Mouse (Mus musculus): ENCODE results near the gene Nxph4.

The Nxph4 gene

DNA sequence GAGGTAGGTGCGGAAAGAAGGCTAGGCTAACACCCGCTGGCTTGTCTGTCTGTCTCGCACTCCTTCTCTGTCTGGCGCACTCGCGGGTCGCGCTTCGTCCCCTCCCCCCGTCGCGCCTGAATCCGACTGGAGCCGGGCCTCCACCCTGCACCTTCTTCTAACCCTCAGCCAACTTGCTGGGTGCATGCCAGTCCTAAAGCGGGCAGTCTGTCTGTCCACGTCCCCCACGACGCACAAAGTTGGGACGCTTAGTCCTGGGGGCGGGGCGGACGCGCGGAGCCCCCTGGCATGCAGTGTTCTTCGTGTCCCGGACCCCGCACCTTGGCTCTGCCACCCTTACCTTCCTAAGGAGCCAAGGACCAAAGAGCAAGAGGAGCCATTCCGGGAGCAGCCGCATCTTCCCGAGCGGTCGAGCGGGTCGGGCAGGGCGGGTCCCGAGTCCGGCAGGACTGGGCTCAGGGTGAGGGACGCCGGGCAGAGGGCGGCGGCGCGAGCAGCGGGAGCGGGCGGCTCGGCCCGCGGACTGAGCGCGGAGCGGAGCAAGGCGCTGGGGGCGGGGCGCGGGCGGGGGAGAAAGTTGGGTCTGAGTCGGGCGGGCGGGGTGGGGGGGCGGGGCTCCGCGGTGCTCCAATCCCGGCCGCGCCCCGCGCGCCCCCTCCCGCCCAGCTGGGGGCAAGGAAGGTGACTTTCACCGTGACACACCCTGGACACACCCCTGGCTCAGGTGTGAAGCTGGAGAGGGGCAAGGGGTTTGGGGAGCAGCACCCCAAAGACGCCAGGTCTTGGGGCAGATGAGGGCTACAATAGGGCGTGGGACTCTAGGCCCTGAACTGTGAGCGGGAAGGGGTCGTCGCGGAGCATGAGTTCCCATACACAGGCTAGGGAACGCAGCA is at the start of gene Nxph4:
Nxph4 (minus strand) TSS at position 524 of the 893 bp plus-strand sequence.
- peak; percentile 49 to 74 for DNase-seq

DNA sequence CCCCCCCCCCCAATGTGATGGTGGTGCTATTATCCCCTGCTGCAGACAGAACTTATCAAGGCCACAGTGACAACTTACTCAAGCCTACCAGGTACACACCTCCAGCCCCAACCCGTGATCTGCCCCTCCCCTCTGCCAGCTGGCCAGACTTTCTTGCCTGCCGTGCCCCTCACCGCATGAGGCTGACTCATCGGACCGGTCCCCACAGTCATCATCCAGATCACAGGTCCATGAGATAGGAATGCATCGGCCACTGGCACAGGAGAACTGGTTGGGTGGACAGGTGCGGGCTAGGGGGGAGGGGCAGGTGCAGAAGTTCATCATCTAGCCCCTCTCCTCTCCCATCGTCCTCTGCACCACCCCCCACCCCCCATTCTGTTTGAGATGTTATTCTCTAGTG is 49.3 kb upstream of the Nxph4 start:
- DNase-seq: peak in 1 of 2 experiments; percentile 61

DNA sequence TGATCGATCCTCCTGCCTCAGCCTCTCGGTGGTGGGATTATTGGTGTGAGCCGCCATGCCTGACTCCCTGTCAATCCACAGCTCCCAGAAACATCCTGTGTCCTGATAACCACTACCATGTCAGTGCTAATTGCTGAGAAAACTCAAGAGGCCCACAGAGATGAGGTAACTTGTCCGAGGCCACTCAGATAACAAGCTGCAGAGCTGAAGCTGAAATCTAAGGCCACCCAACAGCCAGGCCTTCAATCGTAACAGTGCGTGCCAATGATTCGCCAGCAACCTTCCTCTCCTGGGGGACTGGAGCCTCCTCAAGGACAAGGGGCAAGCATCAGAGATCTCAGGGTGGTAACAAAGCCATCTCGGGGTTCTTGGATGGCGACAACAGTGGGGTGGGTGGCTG is 46.9 kb upstream of the Nxph4 start:
- no peak for DNase-seq

DNA sequence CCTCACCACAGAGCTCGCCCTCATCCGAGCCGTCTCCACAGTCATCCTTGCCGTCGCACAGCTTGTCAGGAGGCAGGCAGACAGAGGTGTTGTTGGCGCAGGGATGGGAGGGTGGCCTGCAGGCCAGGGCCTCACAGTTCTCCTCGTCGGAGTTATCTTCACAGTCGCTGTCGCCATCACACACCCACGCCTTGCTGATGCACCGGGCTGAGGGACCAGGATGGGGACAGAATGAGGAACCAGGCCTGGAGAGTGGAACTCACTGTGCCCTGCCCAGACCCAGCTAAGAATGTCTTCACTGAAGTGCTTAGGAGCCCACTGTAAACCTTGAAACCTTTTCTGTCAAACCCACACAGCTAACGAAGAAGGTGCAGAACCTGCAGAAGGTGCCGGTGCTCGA is 43.6 kb upstream of the Nxph4 start:
- DNase-seq: no peak

DNA sequence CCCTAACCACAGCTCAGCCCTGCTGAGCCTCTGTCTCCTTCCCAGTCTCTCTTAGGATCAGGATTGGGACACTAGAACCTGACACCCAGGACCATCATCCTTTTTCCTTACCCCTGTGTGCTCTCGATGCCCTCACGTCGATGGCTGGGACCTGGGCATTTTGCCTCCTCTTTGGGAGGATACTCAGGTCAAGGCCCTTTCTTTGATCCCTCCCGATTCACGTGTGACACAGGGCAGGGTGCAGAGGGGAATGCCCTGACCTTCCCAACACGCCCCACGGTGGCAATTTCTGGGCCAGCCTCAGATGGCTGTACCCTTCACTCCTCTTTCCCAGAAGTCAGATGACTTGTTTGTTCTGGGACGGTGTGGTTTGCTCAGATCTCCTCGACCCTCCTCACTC is 42.8 kb upstream of the Nxph4 start:
- no peak for DNase-seq

DNA sequence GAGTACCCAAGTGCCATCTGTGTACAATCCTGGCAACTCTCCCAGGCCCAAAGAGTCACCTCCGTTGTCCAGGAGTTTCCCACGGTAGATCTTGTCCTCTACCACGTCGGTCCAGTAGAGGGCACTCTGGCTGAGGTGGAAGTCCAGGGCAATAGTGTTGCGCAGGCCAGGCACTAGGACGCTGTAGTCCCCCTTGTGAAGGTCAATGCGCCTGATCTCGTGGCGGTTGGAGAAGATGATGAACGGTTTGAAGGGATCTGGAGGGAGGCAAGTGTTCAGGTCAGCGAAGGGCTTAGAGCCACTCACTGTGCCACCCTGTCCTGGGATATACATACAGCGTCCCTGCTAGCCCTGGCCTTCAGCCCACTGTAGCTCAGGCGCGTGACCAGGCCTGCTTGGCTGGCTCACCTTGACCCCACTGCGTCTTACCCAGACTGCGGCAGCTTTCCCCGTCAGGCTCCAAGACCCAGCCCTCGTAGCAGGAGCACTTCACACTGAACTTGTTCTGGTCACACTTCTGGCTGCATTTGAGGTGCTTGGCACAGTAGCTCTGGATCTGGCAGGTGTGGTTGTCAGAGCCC is 42.1 kb upstream of the Nxph4 start:
- peak; percentile 81 to 89 for DNase-seq

DNA sequence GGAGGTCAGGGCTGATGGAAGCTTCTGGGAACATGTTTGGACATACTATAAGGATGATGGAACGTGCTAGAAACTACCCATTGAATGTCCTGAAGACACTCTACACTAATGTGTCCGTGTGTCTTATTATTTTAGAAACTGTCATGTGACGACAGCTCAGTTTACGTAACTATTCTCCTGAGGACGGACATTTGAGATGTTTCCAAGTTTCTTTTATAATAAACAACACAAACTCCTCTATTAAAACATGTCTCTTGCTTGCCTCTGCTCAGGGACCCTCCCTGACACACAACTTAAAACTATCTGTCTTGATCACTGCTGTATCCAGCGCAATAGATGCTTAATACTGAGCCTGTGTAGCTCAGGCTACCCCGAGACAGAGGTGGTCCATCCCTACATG is 41.4 kb upstream of the Nxph4 start:
- no peak for DNase-seq

DNA sequence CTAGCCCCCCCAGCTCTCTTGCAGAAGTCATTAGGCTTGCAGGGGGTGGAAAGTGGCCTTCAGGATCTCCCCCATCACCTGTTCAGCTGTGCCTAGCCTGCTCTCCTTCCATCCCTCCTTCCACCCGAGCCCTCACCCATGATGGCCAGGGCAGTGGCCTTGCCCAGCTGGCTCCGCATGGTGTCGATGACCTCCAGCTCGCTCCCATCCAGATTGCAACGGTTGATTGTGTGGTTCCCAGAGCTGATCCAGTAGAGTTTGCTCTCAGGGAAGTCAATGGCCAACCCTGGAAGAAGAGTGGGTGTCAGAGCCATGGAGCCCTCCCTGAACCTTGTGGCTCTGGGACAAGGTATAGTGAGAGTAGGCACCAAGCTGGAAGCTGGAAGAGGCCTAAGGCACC is 37.9 kb upstream of the Nxph4 start:
- DNase-seq: no peak

DNA sequence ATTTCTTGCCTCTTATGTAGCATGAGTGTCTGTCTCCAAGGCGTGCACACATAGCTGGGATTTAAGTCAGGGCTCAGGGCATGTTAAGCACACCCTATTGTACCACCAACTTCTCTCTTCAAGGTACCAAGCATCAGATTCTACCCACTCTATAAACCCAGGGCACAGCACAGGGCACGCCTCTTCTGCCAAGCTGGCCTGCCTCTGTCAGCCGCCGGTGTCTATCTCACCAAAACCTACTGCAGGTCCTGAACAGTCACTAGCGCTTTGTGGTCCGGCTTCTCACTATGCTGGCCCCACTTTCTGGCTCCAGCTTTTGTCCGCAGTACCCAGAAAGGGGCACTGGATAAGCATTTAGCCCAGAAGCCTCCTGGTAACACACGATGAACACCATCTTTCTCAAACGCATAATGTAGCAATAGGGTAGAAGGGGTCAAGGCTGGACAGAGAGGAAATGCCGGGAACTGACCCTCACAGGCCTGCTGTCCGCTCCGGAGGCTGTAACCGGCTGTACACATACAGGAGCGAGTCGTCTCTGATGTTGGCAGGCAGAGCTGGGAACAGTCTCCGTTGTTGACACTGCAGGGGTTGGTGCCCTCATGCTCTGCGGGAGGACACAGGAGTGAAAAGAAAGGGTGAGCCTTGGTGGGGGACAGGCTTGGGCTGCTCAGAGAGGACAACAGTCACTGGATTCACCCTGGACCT is 36.7 kb upstream of the Nxph4 start:
- no peak for DNase-seq

DNA sequence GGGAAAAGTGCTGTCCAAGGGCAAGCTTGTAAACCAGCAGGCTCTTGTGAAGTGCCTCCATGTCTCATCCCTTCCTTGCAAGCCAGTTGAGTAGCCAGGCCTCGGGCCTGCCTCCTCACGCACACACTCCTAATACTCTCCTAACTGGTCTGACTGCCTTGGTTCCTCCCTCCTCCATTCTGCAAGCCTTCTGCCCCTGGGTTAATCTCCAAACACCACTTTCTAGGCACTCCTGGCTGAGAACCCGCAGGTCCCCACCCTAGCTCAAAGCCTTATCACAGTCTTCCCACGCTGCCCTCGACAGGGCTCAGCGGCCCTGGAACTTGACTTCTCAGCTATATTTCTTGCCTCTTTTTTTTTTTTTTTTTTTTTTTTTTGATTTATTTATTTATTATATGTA is 36.0 kb upstream of the Nxph4 start:
- DNase-seq: no peak

DNA sequence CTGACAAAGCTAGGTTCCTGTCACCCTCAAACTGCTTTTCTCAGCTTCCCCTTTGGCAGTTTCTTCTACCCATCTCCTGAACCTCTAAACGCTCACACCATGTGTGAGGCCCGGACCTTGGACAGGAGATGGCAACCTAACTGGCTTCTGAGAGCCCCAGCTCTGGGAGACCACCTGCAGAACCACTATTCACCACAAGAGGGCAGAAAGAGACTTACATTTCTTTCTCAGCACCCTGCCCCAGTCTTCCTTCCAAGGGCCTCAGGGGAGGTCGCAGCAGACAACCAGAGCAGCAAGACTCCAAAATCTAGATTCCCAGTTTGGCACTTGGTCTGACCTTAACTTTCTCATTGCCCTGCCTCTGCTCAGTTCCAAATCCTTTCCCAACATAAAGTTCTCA is 35.1 kb upstream of the Nxph4 start:
- peak; percentile 75 to 83 for DNase-seq

DNA sequence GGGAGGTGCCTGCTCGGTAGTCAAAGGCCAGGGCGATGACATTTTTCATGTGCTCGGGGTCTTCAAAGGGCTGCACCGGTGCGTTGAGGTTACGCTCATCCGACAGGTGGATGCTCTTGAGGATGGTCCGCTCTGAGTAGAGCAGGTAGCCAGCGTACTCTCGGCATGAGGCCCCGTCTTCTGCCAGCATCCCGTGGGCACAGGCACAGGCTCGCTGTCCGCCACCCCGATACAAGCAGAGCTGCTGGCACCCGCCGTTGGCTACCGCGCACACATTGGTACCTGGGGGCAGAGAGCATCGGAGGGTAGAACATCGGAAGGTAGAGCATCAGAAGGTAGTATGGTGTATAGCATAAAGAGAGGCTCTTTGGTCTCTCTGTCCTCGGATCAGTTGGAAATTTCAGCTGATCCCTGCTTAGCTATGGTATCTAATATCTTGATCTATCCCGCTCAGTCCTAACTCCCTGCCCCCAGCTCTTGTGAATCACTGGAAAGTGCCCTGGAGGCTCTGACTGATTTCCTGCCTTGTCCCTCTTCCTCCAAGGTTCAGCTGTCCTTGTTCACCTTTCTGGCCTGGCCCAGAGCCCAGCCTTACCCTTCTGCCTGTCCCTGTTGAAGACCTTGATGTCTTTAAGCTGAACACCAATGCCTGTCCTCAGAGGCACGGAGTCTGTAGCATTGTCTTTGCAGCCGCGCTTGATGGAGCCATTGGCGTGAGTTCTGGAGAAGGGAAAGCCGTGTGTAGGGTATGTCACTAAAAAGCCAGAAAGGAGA is 32.4 kb upstream of the Nxph4 start:
- peak; percentile 61 to 67 for DNase-seq

DNA sequence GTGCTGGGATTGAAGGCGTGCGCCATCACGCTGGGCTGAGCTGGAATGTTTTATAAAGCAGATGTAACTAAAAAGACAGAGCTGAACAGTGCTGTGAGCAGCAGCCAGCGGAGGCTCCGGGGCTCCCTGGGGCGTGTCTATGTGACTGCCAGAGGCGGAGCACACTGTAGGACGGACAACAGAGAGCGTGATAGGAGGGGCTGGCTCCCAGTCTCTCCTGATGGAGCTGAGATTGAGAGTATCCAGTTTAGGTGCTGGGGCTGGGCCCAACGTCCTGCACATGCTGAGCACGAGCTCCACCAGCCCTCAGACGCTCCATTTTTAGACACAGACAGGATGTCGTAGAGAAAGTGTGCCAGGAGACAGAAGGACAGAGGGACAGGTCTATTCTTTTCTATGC is 29.9 kb upstream of the Nxph4 start:
- no peak for DNase-seq

DNA sequence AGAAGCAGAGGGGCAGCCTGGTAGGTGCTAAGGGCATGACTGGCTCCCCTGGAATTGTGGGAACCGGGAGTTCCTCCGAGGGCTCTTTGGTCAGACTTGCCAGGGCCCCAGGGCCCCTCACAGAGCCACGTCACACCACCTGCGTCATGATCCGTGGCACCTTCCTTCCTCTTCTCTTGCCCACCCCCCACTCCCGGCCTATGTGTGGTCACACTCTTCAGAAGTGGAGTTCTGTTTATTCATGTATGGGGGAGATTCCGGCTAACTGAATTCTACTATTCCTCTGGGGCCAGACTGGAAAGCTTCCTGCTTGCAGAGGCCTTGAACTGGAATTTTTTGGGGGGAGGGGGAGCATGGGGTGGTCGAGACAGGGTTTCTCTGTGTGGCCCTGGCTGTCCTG is 29.5 kb upstream of the Nxph4 start:
- DNase-seq: no peak

DNA sequence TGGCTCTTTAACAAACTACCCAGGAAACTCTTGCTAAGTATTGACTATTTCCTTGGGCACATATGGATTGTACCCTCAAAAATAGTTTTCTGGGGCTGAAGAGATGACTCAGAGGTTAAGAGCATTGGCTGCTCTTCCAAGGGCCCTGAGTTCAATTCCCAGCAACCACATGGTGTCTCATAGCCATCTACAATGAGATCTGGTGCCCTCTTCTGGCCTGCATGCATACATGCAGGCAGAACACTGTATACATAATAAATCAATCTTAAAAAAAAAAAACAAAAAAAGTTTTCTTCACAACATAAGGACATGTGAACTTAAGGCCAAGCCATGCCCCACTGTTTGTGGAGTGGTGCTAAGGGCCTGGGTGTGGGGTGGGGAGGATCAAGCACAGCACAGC is 26.8 kb upstream of the Nxph4 start:
- DNase-seq: no peak

DNA sequence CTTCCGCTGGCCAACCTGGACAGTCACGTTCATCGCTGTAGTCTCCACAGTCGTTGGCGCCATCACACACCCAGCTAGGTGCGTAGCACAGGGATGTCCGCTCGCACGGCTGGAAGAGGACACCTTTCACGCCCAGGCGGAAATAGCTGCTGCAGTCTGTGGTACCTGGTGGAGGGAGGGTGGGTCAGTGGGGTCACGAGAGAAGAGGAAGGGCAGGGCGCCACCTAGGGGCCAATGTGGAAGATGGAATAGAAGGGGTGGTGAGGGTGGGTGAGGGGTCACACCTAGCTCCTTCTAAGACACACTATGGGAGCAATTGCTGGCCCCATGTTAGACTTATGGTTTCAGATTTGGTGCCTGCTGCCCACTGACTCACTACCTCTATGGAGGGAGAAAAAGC is 23.0 kb upstream of the Nxph4 start:
- DNase-seq: peak in 1 of 2 experiments; percentile 52

DNA sequence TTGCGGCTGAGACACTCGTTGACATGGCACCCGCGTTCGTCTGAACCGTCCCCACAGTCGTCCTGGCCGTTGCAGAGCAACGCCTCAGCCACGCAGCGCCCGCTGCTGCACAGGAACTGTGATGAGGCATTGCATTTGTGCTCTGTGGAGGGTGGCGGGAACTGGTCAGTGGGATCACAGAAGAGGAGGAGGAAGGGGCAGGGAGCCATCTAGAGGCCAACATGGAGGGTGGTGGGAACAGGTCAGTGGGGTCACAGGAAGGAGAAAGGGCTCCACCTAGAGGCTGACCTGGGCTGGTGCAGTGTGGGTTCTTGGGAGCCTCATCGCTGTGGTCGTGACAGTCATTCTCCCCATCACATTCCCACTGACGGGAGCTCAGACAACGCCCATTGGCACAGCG is 21.3 kb upstream of the Nxph4 start:
- DNase-seq: peak; percentile 51 to 65

DNA sequence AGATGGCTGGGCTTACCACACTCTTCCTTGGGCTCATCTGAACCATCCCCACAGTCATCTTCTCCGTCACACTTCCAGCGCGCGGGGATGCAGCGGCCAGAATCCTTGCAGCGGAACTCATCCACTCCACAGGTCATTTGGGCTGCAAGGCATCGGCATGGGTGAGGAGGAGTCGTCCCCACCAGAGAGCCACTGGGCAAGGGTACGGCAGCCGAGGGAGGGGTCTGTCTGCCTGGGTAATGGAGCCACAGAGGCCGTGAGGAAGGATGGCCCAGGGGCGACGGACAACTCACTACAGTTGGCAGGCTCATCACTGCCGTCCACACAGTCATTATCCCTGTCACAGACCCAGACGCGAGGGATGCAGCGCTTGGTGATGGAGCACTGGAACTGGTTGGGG is 15.5 kb upstream of the Nxph4 start:
- no peak for DNase-seq

DNA sequence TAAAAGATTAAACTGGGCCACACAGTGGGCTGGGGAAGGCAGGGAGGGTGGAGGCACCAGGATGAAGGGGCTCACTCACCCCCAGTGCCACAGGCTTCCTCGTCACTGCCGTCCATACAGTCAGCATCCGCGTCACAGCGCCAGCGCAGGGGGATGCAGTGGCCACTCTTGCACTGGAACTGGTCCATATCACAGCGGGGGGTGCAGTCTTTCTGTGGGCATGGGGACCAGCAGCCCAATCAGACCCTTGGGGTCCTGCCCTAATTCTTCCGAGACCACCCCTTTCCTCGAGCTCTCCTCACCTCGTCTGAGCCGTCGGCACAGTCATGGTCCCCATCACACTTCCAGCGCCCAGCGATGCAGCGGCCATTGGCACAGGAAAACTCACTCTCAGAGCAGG is 13.9 kb upstream of the Nxph4 start:
- DNase-seq: peak in 1 of 2 experiments; percentile 55

DNA sequence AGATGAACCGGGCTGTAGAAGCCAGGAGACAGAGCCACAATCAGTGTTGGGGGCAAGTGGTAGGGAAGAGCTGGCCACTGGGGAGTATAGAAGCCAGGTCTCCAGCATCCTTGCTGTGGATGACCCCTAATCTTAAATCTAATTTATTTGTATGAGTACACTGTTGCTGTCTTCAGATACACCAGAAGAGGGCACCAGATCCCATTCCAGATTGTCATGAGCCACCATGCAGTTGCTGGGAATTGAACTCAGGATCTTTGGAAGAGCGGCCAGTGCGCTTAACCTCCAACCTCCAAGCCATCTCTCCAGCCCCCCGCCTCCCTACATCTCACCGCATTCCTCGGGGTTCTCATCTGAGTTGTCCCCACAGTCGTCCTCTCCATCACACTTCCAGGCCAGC is 12.1 kb upstream of the Nxph4 start:
- DNase-seq: no peak

DNA sequence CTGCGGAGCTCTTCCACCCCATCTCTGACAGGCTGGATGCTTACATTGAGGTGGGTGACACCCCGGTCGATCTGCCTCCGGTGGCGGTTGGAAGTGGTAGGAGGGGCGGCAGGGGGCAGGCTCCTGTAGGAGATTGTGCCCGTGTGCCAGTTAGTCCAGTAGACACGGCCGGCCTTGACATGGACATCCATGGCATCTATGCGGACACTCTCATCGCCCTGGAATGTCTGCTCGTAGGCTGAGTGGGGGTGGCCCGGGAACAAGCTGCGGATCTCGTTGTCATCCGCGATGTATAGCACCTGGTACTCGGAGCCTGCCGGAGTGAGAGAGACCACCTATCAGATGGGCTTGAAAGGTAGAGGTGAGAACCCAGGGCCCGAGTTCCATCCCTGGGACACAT is 10.0 kb upstream of the Nxph4 start:
- DNase-seq: no peak

DNA sequence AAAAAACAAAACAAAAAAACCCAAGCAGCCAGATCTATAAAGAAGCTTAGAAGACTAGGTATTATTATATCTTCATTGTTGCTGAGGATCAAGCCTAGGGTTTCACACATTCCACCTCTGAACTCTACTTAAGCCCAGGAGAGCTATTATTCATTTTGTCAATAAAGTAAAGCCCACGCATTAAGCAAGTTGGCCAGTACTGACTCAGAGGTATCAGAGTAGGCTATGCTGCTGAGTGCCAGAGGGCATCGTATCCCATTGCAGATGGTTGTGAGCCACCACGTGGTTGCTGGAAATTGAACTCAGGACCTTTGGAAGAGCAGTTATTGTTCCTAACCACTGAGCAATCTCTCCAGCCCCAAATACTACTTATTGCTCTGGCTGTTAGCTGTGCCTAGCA is 9.6 kb upstream of the Nxph4 start:
- no peak for DNase-seq

DNA sequence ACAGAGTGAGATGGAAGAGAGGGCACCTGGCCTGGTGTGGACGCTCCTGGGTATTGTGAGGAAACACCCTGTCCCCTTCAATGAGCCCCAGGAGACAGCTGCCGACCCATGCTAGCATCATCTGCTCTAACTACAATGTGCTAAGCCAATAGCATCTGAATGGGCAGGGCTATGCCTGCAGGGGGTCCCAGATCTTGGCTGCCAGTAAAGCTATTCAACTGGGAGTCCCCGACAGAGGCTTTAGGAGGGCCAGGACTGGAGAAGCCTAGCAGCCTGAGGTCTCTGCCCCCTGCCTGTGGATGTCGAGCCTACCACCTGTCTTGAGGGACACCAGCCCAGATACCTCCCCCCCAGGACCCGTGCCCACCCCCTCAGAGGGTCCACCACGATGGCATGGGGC is 8.4 kb upstream of the Nxph4 start:
- DNase-seq: peak; percentile 59 to 72

Data from cerebellum, postnatal 25 days (tissue).